Mouse (Mus musculus) lung, postnatal 36 days (tissue): ENCODE data around the gene Spata13.

ENCODE experiments used
- DNase-seq: peaks from one replicate; pipeline ENCODE4 v3.0.0; 2022; ENCODE audit warnings: mixed read lengths

Gene Spata13

DNA sequence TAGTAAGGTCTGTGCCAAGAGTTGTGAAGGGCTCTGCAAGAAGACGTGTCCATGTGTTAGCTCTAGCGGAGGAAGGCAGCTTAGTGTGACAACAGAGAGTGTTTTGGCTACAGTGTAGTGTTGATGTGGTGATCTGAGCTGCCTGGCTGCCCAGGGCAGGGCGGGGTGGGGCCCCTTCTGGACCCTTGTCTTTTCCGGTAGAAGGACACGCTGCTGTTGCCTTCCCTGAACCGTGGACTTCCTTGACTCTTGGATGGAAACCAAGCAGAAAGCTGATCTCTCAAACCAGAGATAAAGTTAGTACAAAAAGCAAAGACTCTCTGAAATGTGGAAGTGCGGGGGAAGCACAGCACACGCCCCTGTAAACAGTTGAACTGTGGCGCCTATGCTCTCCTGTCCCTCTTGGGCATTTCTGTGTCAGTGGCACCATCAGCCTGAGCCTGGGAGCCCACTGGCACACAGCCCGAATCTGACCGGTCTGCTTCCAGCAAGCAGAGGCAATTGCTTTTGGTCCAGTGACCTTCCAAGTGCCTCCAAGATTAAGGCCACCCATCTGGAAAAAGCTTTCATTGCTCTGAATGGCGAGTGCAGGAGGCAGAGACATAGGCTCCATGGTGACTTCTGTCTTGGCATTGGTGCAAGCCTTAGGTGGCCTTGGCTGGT lies 48.7 kb downstream of the Spata13 start:
- DNase-seq = peak; percentile 76

DNA sequence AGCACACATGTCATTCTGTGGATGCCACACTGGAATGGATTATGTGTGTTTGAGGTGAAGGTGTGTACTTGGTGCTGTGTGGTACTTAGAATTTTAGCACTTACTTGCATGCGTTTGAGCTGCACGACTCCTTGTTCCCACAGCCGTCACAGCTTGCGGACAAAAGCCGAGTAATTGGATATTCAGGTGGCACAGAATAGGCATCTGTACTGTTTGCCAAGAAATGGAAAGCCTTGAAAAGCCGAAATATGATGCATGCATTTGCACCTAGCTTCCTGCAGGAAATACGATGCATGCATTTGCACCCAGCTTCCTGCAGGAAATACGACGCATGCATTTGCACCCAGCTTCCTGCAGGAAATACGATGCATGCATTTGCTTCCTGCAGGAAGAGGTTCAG lies 50.2 kb downstream of the Spata13 start:
- no peak for DNase-seq

DNA sequence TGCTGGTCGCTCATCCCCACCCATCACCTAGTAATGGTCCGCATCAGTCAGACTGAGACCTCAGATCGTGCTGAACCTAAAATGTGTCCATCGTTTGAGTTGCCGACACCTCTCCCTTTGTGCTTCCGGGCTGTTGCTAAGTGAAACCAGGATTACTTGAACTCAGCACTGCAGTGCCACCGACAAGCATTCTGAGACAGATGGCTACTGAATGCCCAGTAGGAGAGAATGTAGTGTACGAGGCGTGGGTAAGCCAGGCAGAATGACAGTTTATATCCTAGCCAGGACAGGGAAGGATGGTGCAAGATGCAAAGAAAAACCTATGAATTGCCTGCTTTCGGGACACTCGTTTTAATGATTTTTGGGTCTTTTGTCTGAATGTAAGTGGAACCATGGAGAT lies 52.9 kb downstream of the Spata13 start:
- no peak for DNase-seq

DNA sequence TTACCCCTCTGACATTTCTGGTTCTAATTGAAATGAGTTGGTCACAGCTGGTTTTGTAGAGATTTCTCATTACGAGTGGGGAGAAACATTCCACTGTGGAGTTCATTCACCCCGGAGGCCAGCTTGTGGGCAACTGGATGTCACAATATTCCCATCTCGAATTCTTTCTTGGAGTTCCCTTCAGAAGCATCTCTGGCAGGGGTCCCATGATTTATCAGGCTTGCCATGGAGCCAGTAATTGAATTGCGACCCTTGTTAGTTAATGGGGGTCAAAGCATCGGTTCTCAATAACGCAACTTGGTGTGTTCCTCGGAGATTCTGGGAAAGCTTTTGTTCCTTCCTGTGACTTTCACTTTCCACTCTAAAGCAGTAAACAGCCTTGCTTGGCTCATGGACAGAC lies 53.4 kb downstream of the Spata13 start:
- DNase-seq = peak; percentile 34

DNA sequence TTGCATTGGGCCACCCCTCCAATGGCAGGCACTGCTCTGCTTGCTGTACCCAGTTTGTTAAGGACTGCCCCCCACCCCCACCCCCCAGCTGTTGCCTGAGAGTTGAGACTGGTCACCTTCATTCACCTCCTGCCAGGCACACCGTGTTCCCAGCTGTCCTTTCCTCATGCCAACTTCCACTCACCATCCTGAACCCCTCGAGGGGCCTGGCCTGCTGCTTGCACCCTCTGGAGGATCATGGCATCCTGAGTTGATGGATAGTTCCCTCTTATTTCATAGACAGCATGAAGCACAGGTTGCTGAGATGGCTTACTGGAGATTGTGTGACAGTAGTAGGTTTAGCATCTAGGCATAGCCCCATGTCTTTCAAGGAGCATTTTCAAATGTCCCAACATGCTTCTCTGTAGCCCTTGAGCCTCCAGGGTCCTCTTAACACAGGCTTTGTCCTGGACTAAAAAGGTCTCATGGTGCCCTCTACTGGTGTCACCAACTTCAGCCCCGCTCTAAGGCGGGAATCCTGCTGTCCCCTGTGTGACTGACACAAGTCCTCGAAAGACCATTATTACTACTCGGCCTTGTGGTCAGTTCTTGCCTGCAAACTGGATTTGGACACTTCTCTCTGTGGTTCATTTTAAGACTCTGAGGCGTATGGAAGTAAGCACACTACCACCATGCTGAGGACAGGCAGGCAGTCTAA lies 54.9 kb downstream of the Spata13 start:
- DNase-seq = peak; percentile 79

DNA sequence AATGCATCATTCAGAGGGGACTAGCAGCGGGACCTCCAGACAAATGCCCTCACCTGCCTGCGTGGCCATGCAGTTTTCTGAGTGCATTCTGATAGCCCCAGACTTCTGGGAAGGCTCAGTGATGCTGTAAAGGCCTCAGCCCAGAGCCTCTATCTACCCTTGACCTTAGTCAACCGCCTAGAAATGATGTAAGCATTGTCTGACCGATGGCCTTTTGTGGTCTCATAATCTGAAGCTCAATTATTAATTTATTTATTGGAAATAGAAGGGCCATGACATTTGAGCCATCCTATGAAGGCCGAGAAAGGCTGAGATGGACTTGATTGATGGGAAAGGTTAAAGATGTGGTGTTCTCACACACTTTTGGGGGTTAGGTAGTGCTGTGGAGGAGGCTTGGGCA lies 56.0 kb downstream of the Spata13 start:
- no peak for DNase-seq

DNA sequence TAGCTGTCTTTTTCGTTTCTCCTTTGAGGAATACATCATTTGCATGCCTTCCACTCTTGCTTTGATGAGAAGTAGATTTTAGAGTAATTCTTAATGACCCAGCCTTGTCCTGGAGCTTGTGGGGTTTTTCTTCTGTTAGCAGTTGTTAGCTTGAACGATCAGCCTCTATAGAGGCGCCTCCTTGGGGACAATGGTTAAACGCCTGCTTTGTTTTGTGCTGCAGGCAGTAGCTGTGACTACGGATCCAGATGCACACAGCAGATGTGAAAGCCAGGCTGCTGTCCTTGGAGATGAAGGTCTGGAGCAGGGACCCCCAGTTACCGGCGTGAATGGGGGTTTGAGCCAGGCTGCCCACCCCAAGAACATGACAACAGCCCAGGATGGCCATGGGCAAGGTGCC lies 56.8 kb downstream of the Spata13 start:
- no peak for DNase-seq

DNA sequence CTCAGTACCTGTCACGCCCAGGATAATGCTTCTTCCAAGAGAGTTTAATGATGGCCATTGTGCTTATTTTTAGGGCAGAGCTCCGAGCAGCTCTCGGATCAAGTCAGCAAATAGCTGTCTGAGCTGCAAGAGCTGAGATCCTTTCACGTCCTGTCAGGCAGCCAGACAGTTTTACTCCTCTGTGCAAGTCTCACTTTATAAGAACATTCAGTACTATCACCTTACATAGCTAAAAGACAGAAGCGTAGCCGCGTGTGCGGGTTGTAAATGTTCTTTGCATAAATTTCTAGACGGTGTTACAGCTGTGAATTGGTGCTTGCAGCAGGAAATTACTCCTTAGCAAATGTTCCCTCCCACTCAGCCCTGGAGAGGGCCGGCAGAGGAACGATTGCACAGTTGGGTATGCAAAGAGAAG lies 59.3 kb downstream of the Spata13 start:
- no peak for DNase-seq

DNA sequence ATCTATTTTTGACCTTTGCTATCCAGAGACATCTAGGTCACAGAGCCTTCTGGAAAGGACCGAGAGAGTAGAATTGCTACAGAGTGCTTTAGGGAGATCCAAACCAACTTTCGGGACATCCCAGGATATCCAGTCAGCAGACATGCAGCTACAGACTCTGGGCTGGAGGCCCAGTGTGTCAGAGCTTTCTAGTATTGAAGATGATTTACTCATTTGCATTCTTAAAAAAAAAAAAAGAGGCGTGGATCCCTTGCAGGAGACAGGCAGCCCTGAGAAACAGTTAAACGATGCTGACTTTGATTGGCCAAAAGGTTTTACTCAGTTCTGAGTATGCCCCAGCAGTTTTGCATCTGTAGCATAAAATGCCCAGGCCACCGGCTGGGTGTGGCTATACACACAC lies 59.9 kb downstream of the Spata13 start:
- DNase-seq = no peak

DNA sequence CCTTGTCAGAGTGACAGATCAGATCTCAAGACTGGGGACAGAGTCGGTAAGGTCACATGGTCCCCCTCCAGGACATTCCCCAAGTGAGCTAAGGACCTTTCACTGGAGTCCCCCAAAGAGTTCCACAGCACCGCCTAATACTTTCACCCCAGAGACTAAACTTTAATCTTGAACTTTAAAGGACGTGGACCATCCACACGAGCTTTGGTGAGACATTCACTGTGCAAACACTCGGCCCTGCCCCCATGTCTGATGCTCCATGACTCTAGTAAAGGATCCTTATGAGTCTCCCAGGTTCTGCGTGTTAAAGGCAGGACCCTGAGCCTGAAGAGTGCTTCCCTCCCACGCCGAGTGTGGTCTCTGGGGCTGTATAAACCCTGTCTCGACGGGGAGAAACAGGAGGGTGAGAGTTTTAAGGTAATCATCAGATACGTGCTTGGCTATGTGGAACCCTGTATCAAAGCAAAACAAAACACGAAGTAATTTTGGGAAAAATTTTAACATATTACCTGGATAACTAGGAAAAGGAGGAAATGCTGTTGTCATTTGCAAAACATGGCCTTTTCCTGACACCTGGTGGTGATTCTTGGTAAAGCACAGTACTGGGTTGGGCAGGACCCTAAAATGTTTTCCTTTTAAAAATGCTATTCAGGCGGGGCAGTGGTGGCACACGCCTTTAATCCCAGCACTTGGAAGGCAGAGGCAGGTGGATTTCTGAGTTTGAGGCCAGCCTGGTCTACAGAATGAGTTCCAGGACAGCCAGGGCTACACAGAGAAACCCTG lies 60.6 kb downstream of the Spata13 start:
- DNase-seq = peak; percentile 77

DNA sequence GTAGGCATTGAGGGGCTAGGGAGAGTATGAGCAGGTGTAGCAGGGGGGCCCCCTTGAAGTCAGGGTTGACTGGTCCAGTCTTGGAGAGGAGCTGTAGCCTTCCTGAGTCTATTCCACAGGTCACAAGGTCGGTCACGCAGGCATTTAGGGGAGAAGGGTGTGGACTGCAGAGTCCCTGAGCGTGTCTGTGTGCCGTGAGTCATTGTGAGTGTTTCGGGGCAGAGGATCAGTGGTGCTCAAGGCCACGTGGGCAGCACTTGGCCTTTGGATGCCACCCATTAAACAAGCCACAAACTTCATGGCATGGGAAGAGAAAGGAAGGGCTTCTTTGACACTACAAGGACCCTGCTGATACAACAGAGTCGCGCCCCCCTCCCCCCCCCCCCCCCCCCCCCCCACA lies 63.5 kb downstream of the Spata13 start:
- no peak for DNase-seq

DNA sequence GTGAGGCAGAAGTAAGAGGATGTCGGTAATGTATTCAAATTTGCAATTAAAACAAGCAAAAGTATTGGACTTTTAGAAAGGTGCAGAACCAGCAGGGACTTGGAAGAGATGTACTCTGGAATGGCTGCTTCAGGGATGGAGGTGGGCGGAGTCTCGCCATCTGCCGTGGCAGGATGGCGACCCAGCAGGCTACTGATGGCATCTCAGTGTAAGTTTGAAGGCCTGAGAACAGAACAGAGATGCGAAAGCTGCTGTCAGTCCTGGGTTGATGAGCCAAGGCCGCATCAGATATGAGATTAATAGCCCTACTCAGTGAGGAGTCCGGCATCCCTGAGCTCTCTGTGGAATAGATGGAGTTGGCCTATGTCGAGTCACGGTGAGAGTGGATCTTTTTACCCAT lies 65.2 kb downstream of the Spata13 start:
- DNase-seq = no peak

DNA sequence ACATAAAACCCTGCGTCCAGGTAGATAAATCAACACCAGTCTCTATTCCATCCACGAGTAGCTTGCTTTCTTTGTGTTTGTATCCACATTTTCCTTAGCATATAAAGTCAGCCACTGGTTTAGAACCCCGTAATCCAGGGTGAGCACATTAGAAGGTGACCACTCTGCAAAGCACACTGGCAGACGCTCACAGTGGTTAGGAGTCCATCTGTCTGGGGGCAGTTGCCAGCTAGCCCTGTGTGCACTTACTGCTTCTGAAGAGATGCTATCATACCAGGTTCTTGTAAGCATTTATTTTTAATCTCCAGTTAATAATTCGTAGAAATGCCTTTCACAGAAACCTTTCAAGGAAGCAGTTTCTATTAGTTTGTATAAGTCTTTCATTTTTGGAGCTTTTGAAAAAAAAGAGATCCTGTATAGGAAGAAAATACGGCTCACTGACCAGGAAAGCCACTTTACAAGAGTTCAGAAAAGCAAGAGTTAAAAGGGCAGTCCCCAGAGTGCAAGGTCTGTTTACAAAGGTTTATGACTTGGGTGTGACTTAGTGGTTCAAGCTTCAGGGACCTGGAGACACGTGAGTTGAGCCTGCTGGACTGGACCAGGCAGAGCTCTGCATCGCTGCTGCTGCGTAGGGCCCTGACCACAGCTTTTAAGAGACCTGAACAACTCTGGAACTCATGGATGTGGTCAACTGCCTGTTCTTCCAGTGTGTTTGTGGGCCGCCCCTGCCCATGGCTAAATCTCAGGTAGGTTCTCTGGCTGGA lies 68.8 kb downstream of the Spata13 start:
- DNase-seq = peak; percentile 54

DNA sequence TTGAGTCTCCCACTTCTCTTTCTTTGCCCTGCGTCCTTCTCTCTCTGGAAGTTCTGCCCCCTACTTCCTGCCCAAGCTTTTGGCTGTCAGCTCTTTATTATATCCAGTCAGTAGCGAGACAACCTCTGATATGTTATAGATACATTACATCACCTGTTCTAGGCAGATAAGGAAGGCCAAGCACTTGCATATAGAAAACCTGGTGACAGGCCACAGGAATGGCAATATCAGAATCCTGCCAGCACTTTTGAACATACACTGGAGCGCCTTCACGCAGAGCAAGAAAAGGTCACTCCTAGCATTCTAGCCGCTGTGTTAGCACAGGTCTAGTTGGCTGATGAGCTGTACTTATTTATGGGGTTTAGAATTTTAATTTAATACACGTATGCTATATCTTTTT lies 70.7 kb downstream of the Spata13 start:
- no peak for DNase-seq

DNA sequence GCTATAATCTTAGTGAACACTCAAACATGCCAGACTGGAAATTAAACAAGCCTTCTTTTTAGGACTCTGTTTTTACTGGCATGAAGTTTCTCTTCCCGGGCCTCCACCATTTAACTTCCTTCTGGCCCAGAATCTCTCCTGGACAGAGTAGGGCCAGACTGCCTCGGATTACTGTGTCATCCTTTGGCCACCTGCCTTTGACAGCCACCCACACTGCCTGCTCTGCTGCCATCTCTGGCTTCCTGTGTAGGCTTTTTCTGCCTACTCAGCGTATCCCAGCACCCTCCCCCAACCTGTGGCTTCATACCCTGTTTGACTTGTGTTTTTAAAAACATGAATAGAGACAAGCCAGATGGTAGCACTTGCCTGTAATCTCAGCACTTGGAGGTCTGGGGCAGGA lies 71.2 kb downstream of the Spata13 start:
- peak; percentile 49 for DNase-seq

DNA sequence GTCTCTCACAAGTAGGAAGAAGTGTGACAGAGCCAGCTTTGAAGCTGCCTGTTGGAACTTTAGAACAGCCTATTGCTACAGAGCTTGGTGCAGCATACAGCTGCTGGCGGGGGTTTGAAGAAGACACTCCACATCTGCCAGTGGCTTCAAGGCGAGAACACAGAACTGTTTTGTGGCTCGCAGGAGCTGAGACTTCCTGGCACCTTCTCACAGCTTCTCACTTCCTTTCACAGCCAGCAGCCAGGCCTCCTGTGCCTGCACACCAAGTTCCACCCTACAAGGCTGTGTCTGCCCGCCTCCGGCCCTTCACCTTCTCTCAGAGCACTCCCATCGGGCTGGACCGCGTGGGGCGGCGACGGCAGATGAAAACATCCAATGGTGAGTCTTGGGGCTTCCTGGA lies 75.4 kb downstream of the Spata13 start:
- DNase-seq = peak; percentile 29

DNA sequence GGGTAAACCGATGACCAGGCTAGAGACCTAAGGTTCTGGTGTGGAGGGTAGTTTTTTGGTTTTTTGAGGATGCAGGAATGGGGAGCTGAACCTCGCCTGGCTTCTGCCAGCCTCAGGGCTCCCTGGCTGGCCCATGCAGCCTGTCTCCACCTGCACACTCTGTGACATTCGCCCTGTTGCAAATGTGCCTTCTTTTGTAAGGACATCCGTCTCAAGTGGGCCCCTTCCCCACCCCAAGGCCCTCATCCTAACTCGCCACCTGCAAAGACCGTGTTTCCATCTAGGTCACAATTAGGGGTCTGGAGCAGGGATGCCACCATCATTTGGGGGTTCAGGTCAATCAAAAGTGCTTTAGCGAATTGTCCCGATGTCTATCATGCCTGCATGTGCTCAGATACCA lies 75.9 kb downstream of the Spata13 start:
- DNase-seq = no peak

DNA sequence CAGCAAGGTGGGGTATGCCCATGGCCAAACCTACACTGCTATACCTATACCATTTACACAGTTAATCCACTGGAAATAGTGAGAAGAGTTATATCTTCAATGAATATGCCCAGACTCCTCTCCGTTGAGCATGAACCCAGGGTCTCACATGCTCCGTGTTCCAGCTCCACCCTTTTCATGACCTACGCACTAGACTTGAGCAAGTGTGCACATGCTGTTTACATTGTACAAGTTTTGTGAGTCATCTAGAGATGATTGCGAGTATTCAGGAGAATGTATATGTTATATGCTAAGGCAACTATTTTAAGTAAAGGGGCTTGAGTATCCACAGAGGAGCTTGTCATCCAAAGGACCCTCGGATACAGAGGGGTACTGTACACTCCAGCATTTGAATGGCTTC lies 77.4 kb downstream of the Spata13 start:
- DNase-seq = no peak

DNA sequence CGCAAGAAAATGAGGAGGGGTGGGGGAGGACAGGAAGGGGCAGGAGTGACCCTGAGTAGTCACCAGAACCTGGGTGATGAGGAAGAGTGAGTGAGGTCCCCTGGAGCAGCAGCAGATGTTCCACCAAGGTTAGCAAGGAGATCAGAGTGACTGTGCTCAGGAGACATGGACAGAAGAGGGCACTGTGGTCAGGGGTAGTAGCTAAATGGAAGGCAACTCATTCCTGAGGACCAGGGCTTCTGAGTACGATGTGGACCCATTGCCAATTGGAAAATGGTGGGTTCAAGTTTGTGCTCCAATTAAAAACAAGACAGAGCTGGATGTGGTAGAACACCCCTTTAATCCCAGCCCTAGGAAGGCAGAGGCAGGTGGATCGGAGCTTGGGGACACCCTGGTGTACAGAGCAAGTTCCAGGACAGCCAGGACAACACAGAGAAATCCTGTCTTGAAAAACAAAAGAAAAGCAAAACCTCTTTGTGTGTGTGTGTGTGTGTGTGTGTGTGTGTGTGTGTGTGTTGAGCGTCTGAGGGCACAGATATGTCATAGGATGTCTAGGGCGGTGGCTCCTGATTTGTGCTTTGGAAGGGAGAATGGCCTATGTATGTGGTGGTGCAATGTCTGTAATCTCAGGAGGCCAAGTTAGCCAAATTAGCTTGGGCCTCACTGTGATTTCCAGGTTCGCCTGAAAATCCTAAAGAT lies 77.9 kb downstream of the Spata13 start:
- peak; percentile 59 for DNase-seq

DNA sequence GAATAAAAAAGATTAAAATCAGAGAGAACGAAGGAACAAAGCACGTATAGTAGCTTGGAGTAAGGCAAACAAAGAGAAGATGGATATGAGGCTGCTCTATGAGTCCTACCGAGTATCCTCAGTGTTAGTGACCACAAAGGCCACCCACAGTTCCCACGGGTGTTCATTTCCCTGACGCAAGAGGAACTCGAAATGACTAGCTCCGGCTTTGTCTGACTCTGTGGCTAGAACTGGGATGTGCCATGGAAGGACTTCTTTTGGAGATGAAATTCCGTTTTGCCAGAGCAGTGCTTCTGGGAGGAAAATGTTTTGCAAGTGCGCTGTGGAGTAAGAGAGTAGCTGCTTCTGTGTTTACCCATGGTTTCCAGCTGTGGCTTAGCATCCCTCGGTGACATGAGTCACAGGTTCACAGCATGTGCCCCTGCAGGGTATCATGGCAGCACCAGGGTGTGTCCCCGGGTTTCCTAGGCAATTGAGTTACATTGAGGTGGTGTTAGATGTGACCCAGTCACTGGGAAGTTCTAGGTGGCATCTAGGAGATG lies 78.6 kb downstream of the Spata13 start:
- no peak for DNase-seq

DNA sequence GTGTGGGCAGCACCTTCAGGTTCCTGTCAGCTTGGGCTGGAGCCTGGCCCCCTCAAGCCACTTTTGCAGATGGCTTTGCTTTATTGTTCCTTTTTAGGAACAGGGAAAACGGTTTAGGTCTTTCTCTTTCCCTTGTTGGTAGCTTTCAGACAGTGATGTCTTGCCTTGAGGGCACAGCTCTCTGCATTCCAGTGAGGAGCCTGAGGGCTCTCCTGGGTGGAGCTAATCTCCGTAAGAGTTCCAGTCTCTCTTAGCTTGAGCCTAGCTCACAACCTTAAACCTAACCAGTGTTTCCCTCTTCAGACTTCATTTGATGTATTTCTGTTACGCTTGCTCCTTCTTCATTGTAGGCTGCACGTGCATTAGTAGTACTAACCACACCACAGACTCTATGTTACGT lies 81.9 kb downstream of the Spata13 start:
- DNase-seq = no peak

DNA sequence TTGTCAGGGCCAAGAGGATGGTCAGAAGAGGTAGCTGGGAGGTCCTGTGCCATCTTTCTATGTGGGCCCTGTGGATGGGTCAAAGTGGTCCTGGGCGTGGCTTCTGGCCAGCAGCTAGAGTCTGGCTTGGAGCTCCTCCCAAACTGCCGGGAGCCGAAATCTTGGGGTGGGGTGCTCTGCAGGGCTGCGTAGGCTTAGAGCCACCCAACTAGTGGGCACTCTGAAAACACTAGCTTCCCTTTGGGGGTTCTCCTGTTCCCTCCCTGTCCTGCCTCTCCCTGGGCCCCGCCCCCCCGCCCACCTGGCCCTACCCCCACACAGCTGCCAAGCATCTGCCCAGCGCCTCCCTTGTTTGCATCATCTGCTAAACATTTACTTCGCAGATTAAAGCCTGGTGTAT lies 87.5 kb downstream of the Spata13 start:
- DNase-seq = no peak
